Mouse (Mus musculus): ENCODE results near the gene Ube2i. TPM values are rescaled to one million over a fixed set of nuclear protein-coding genes. Genes with fewer than 3 reads are reported as not detected.
"Not testable (repeated sequence)": the region's sequence is repeated elsewhere in the genome, so short reads cannot be mapped to it uniquely, and the experiment has no call there.

Gene Ube2i
- polyA plus RNA-seq, 1 experiment from 2014 or later: 442 TPM

- H3K27me3 ChIP-seq (replicated peaks): peaks cover 78% of the 10 kb centered on the region
- WGBS (ENCODE audit: insufficient replicate concordance): 68% methylated on average over 8 of the region's 8 CpGs
- no peak for ATAC-seq
Measured at GRCm38 (mm10) chr17:25250181-25250835, 24.1 kb downstream of the Ube2i start.

GRCm38 (mm10) chr17:25248033-25248750, 26.2 kb downstream of the Ube2i start:
- Histone ChIP-seq H3K9ac (no peak overlapping the region), H3K4me1 (no peaks in the 10 kb centered on the region), H3K4me3 (no peak overlapping the region), H3K27ac (no peak overlapping the region), H3K4me2 (no peak overlapping the region), H3K27me3 (replicated peaks) (peaks cover 57% of the 10 kb centered on the region), H3K36me3 (peaks cover 18% of the 10 kb centered on the region), H3K9me3 (replicated peaks) (no peaks in the 10 kb centered on the region)
- 48% methylated on average over 18 of the region's 18 CpGs for WGBS (ENCODE audit: insufficient replicate concordance)
- no peak for ATAC-seq

More at GRCm38 (mm10) chr17:25250181-25250835, 24.1 kb downstream of the Ube2i start:
- no peak overlapping the region for H3K4me2 ChIP-seq
- peaks cover 1% of the 10 kb centered on the region for H3K4me1 ChIP-seq
- H3K4me3 ChIP-seq: no peak overlapping the region
- no peak overlapping the region for H3K9ac ChIP-seq
- no peaks in the 10 kb centered on the region for H3K9me3 ChIP-seq (replicated peaks)
- H3K36me3 ChIP-seq: no peaks in the 10 kb centered on the region
- no peak overlapping the region for H3K27ac ChIP-seq

- no peak overlapping the region for H3K9ac ChIP-seq
- WGBS (ENCODE audit: insufficient replicate concordance): 89% methylated on average over 16 of the region's 16 CpGs
- no peak overlapping the region for H3K27ac ChIP-seq
- no peak overlapping the region for H3K4me2 ChIP-seq
- no peak overlapping the region for H3K4me3 ChIP-seq
- H3K27me3 ChIP-seq (replicated peaks): peaks cover 25% of the 10 kb centered on the region; the same call in 1 of the 2 replicates
- no peaks in the 10 kb centered on the region for H3K9me3 ChIP-seq (replicated peaks)
- H3K4me1 ChIP-seq: peaks cover 20% of the 10 kb centered on the region
- no peak for ATAC-seq
- H3K36me3 ChIP-seq: peaks cover 35% of the 10 kb centered on the region
Measured at GRCm38 (mm10) chr17:25244239-25244638, 30.2 kb downstream of the Ube2i start.

GRCm38 (mm10) chr17:25243131-25243780, 31.2 kb downstream of the Ube2i start:
- H3K9ac ChIP-seq: no peak overlapping the region
- H3K27me3 ChIP-seq (replicated peaks): peaks cover 16% of the 10 kb centered on the region; the same call in 1 of the 2 replicates
- ATAC-seq: no peak
- H3K4me1 ChIP-seq: peaks cover 24% of the 10 kb centered on the region
- H3K36me3 ChIP-seq: peaks cover 35% of the 10 kb centered on the region
- no peak overlapping the region for H3K4me2 ChIP-seq
- no peak overlapping the region for H3K4me3 ChIP-seq
- H3K27ac ChIP-seq: no peak overlapping the region
- H3K9me3 ChIP-seq (replicated peaks): no peaks in the 10 kb centered on the region
- WGBS (ENCODE audit: insufficient replicate concordance): 84% methylated on average over 11 of the region's 11 CpGs

- Histone ChIP-seq H3K9me3 (replicated peaks) (no peaks in the 10 kb centered on the region), H3K4me3 (peak within 1 kb of the TSS; percentile 96), H3K4me2 (peak within 1 kb of the TSS; percentile 96), H3K4me1 (peaks cover 24% of the 10 kb centered on the region), H3K36me3 (peaks cover 50% of the 10 kb centered on the region), H3K27ac (peak within 1 kb of the TSS; percentile 72), H3K27me3 (replicated peaks) (no peaks in the 10 kb centered on the region), H3K9ac (peak within 1 kb of the TSS; percentile 80)
- WGBS (ENCODE audit: insufficient replicate concordance): under 1% methylated on average over 80 of the region's 80 CpGs
- ATAC-seq: peak; percentile 82
Measured at GRCm38 (mm10) chr17:25239695-25240636, 34.5 kb downstream of the Ube2i start, which contains the start of the genes Gnptg and Tsr3. TSS of gene Gnptg (minus strand) at chr17:25240124. TSS of gene Tsr3 (plus strand) at chr17:25240170.

GRCm38 (mm10) chr17:25235635-25236034, 38.8 kb downstream of the Ube2i start:
- Histone ChIP-seq H3K27me3 (replicated peaks) (no peaks in the 10 kb centered on the region), H3K4me1 (peaks cover 12% of the 10 kb centered on the region), H3K4me2 (no peak overlapping the region), H3K9ac (no peak overlapping the region), H3K27ac (no peak overlapping the region), H3K36me3 (peaks cover 33% of the 10 kb centered on the region), H3K9me3 (replicated peaks) (no peaks in the 10 kb centered on the region), H3K4me3 (no peak overlapping the region)
- 82% methylated on average over 9 of the region's 9 CpGs for WGBS (ENCODE audit: insufficient replicate concordance)
- no peak for ATAC-seq

GRCm38 (mm10) chr17:25231621-25232020, 42.8 kb downstream of the Ube2i start:
- not testable (repeated sequence) for H3K9ac ChIP-seq; ATAC-seq; H3K4me3 ChIP-seq; H3K27me3 ChIP-seq (replicated peaks); H3K27ac ChIP-seq; H3K4me2 ChIP-seq; H3K9me3 ChIP-seq (replicated peaks)
- Histone ChIP-seq H3K36me3 (peaks cover 73% of the 10 kb centered on the region), H3K4me1 (peaks cover 22% of the 10 kb centered on the region)
- 90% methylated on average over 7 of the region's 11 CpGs for WGBS (ENCODE audit: insufficient replicate concordance)

- Histone ChIP-seq H3K4me3 (no peak overlapping the region), H3K4me2 (no peak overlapping the region), H3K36me3 (peaks cover 75% of the 10 kb centered on the region), H3K9me3 (replicated peaks) (no peaks in the 10 kb centered on the region), H3K27ac (no peak overlapping the region), H3K9ac (no peak overlapping the region), H3K4me1 (peaks cover 31% of the 10 kb centered on the region), H3K27me3 (replicated peaks) (no peaks in the 10 kb centered on the region)
- ATAC-seq: no peak
- WGBS (ENCODE audit: insufficient replicate concordance): 95% methylated on average over 3 of the region's 3 CpGs
Measured at GRCm38 (mm10) chr17:25230700-25231099, 43.7 kb downstream of the Ube2i start.

GRCm38 (mm10) chr17:25230014-25230655, 44.3 kb downstream of the Ube2i start:
- Histone ChIP-seq H3K36me3 (peaks cover 69% of the 10 kb centered on the region), H3K4me1 (peaks cover 37% of the 10 kb centered on the region)
- H3K4me2 ChIP-seq; H3K9me3 ChIP-seq (replicated peaks); ATAC-seq; H3K27me3 ChIP-seq (replicated peaks); H3K4me3 ChIP-seq; H3K27ac ChIP-seq; H3K9ac ChIP-seq: not testable (repeated sequence)
- WGBS (ENCODE audit: insufficient replicate concordance): 75% methylated on average over 17 of the region's 17 CpGs

GRCm38 (mm10) chr17:25227991-25228390, 46.4 kb downstream of the Ube2i start:
- H3K4me1 ChIP-seq: peaks cover 57% of the 10 kb centered on the region
- H3K9me3 ChIP-seq (replicated peaks): no peaks in the 10 kb centered on the region
- H3K27me3 ChIP-seq (replicated peaks): no peaks in the 10 kb centered on the region
- H3K4me2 ChIP-seq: peak overlapping the region; percentile 89
- peak overlapping the region; percentile 99; the same call in 1 of the 2 replicates for H3K27ac ChIP-seq
- no peak overlapping the region; the same call in 1 of the 2 replicates for H3K9ac ChIP-seq
- peaks cover 60% of the 10 kb centered on the region for H3K36me3 ChIP-seq
- no peak overlapping the region for H3K4me3 ChIP-seq
- WGBS (ENCODE audit: insufficient replicate concordance): 91% methylated on average over 5 of the region's 5 CpGs
- no peak for ATAC-seq

- WGBS (ENCODE audit: insufficient replicate concordance): 26% methylated on average over 4 of the region's 4 CpGs
- H3K36me3 ChIP-seq: peaks cover 50% of the 10 kb centered on the region
- peak overlapping the region; percentile 80 for H3K4me3 ChIP-seq
- peak overlapping the region; percentile 89 for H3K4me2 ChIP-seq
- peaks cover 69% of the 10 kb centered on the region for H3K4me1 ChIP-seq
- H3K9ac ChIP-seq: peak overlapping the region; percentile 89
- ATAC-seq: peak; percentile 76
- peak overlapping the region; percentile 99 for H3K27ac ChIP-seq
- H3K9me3 ChIP-seq (replicated peaks): no peaks in the 10 kb centered on the region
- no peaks in the 10 kb centered on the region for H3K27me3 ChIP-seq (replicated peaks)
Measured at GRCm38 (mm10) chr17:25225659-25226058, 48.8 kb downstream of the Ube2i start.
